Mouse (Mus musculus) kidney, embryonic 16.5 days (tissue): Measurements from ENCODE around the gene Trim72. TPM values are rescaled to one million over a fixed set of nuclear protein-coding genes. Genes with fewer than 3 reads are reported as not detected.

Source experiments
- ATAC-seq: fragments of 200-750 bp; cut with Nextera tagmentation; 2 replicates; pipeline ENCODE4 v1.8.0; 2017; ENCODE audit warnings: moderate TSS enrichment; ENCODE audit not compliant: low FRiP score, low TSS enrichment
- H3K27ac ChIP-seq: fragments of 300-500 bp; sonication (generic); 2 replicates; pipeline ENCODE4 v1.5.1; 2014; ENCODE audit warnings: low read length
- H3K27me3 ChIP-seq: fragments of 300-500 bp; sonication (generic); 2 replicates; pipeline ENCODE4 v1.6.1; 2014; ENCODE audit warnings: low read length, control low read depth, mixed read lengths; ENCODE audit not compliant: insufficient read depth
- H3K36me3 ChIP-seq: fragments of 300-500 bp; sonication (generic); 2 replicates; pipeline ENCODE4 v1.6.1; 2014; ENCODE audit warnings: low read length, control low read depth, mixed read lengths; ENCODE audit not compliant: insufficient read depth
- H3K4me1 ChIP-seq: fragments of 300-500 bp; sonication (generic); 2 replicates; pipeline ENCODE4 v1.6.1; 2014; ENCODE audit warnings: low read length, control low read depth, mixed read lengths; ENCODE audit not compliant: insufficient read depth
- H3K4me2 ChIP-seq: fragments of 300-500 bp; sonication (generic); replicated peaks from 2 replicates; pipeline ENCODE4 v1.6.1; 2014; ENCODE audit warnings: low read depth, low read length
- H3K4me3 ChIP-seq: fragments of 300-500 bp; sonication (generic); 2 replicates; pipeline ENCODE4 v1.5.1; 2014; ENCODE audit warnings: mild to moderate bottlenecking, low read length
- H3K9ac ChIP-seq: fragments of 300-500 bp; sonication (generic); replicated peaks from 2 replicates; pipeline ENCODE4 v1.6.1; 2014; ENCODE audit warnings: low read length
- H3K9me3 ChIP-seq: fragments of 300-500 bp; sonication (generic); 2 replicates; pipeline ENCODE4 v1.6.1; 2016; ENCODE audit warnings: low read length, control low read depth
- WGBS: fragments of 180-500 bp; shearing (Covaris S2); extraction: QIAGEN DNeasy Blood & Tissue Kit; methylation state at CpG from one replicate; pipeline ENCODE4 v1.1.7; 2014; 5-methylcytosine and 5-hydroxymethylcytosine counted together
- polyA plus RNA-seq: library from polyadenylated mRNA; unstranded; fragments of >200 nt; fragmentation: Nextera tagmentation; extraction: Ambion mirVana; gene quantifications from 2 replicates; pipeline ENCODE4 v1.2.1, GENCODE M21; 2015

Trim72 gene
- polyA plus RNA-seq, 1 experiment from 2014 or later: 0.16 TPM

DNA sequence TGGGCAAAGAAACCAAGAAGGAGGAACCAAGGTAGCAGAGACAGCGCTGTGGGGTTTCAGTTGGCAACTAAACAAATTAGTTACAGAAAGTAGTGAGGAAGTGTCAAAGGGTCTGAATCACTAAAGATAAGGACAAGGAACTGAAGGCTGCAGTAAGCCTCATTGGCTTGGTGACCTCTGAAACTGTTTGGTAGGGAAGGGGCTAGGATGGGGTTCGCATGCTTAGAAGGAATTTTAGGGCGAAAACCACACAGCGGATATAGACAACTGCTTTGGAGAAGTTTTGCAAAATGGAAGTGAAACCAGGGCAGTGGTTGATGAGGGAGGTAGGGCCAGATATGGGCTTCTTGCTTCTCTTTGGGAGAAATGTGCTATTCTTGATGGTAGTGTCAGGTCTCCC is 45.1 kb downstream of the Trim72 start:
- Histone ChIP-seq H3K4me1 (no peaks in the 10 kb centered on the region), H3K27ac (no peak overlapping the region)
- WGBS: 95% methylated on average over 4 of the region's 4 CpGs

DNA sequence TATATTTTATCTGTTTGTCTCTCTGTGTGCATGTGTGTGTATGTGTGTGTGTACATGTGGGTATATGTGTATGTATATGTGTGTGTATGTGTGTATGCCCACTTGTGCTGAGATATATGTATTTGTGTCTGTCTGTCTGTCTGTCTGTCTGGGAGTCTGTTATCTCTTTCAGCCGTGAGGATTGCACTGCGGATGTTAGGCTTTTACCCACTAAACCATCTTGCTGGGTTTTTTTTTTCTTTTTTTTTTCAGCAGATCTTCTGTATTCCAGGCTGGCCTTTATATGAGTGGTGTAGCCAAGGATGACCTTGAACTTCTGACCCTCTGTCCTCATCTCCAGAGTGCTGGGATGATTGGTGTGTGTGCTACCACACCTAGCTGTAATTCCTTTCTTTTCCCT is 45.5 kb downstream of the Trim72 start:
- Histone ChIP-seq H3K27ac (no peak overlapping the region), H3K4me3 (no peak overlapping the region), H3K9me3 (no peaks in the 10 kb centered on the region), H3K36me3 (no peaks in the 10 kb centered on the region), H3K9ac (no peak overlapping the region), H3K4me2 (no peak overlapping the region), H3K27me3 (no peaks in the 10 kb centered on the region), H3K4me1 (no peaks in the 10 kb centered on the region)
- ATAC-seq: no peak
- WGBS: 88% methylated on average over 2 of the region's 2 CpGs

More for the DNA sequence above, 45.1 kb downstream of the Trim72 start:
- no peaks in the 10 kb centered on the region for H3K27me3 ChIP-seq
- H3K9me3 ChIP-seq: no peaks in the 10 kb centered on the region
- no peak overlapping the region for H3K4me2 ChIP-seq
- no peak for ATAC-seq
- H3K4me3 ChIP-seq: no peak overlapping the region
- no peak overlapping the region for H3K9ac ChIP-seq
- no peaks in the 10 kb centered on the region for H3K36me3 ChIP-seq

DNA sequence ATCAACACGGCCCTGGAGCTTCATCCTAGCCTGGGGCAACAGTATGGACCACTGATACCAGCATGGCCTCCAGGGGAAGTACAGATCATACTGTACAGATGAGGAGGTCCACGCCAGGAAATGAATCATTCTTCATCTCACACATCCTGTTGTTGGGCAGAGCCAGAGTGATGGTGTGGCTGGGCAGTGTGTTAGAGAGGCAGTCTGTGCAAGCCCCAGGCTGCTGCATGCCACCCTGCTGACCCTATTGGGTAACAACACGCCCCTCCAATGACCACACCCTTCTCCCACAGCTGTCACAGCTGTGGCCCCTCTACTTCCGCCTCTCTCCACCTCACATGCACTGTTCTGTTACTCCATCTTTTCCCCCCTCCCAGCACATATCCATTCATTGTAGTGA is 47.0 kb downstream of the Trim72 start:
- no peaks in the 10 kb centered on the region for H3K9me3 ChIP-seq
- no peak overlapping the region for H3K4me2 ChIP-seq
- WGBS: 46% methylated on average over 4 of the region's 4 CpGs
- H3K27me3 ChIP-seq: no peaks in the 10 kb centered on the region
- peak; percentile 54; the same call in 1 of the 2 replicates for ATAC-seq
- no peaks in the 10 kb centered on the region for H3K36me3 ChIP-seq
- H3K4me3 ChIP-seq: no peak overlapping the region
- H3K27ac ChIP-seq: no peak overlapping the region
- no peak overlapping the region for H3K9ac ChIP-seq
- no peaks in the 10 kb centered on the region for H3K4me1 ChIP-seq

DNA sequence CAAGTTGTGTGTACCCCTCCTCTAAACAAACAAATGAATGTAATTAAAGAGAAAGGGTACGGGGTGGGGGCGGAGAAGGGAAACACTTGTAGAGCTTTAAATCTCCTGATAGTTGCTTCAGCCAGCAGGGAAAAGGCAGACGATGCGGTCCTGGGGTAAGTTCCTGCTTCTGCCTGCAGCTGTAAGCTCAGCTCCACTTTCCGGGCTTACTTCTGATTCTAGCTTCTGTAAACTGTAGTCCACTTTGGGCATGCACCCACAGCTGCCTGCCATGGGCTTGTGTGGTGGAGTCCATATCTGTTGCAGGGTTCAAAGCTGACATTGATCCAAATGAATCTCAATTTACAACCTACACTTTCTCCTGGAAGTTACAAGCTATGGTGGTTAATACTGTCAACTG is 49.3 kb downstream of the Trim72 start:
- ATAC-seq: no peak
- H3K4me1 ChIP-seq: no peaks in the 10 kb centered on the region
- 46% methylated on average over 5 of the region's 5 CpGs for WGBS

DNA sequence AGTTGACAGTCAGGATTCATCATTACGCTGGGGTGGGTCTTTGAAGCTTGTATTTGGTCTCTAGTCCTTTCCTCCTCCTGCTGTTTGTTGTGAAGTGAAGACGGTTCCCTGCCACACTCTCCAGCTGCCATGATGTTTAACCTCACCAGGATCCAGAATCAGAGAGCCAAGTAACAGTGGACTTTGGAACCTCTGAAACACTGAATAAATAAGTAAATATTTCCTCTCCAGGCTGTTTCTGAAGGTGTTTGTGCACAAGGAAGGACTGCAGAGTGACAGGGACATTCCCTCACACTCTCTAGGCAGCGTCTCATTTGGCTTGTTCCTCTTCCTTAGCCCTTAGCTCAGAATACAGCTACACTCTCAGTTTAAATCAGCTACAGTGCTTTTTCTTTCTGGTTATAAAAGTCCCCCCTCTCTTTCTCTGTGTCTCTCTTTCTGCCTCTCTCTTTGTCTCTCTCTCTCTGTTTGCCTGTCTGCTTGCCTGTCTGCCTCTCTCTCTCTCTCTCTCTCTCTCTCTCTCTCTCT is 53.2 kb downstream of the Trim72 start:
- no peaks in the 10 kb centered on the region for H3K36me3 ChIP-seq
- no peak overlapping the region for H3K27ac ChIP-seq
- H3K4me1 ChIP-seq: no peaks in the 10 kb centered on the region
- H3K4me3 ChIP-seq: no peak overlapping the region
- no peak for ATAC-seq
- H3K4me2 ChIP-seq: no peak overlapping the region
- WGBS: 73% methylated on average over 3 of the region's 3 CpGs
- H3K9me3 ChIP-seq: no peaks in the 10 kb centered on the region
- no peak overlapping the region for H3K9ac ChIP-seq
- no peaks in the 10 kb centered on the region for H3K27me3 ChIP-seq

More for the DNA sequence above, 49.3 kb downstream of the Trim72 start:
- H3K27ac ChIP-seq: no peak overlapping the region
- no peak overlapping the region for H3K4me2 ChIP-seq
- H3K4me3 ChIP-seq: no peak overlapping the region
- no peaks in the 10 kb centered on the region for H3K36me3 ChIP-seq
- H3K9me3 ChIP-seq: no peaks in the 10 kb centered on the region
- H3K27me3 ChIP-seq: no peaks in the 10 kb centered on the region
- H3K9ac ChIP-seq: no peak overlapping the region

DNA sequence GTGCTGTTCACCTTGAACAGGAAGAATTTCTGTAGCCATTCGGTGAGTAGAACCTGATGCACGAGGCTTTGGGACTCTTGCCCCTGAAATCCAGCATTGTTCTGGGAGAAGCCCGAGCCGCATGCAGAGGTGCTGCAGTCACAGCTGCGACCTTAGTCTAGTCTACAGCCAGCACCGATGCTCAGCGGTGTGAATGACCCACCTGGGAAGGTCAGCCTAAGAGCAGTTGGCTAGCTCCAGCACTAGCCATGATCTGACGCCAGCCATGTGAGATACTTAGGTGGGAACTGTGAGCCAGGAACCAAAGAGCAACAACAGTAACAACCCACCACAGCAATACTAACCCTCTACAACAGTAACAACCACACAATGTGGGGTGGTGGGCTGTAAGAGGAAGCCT is 54.1 kb downstream of the Trim72 start:
- no peaks in the 10 kb centered on the region for H3K4me1 ChIP-seq
- H3K27me3 ChIP-seq: no peaks in the 10 kb centered on the region
- WGBS: 71% methylated on average over 8 of the region's 8 CpGs
- no peak overlapping the region for H3K27ac ChIP-seq
- H3K9ac ChIP-seq: no peak overlapping the region
- no peak overlapping the region for H3K4me3 ChIP-seq
- H3K4me2 ChIP-seq: no peak overlapping the region
- H3K36me3 ChIP-seq: no peaks in the 10 kb centered on the region
- no peak for ATAC-seq
- H3K9me3 ChIP-seq: no peaks in the 10 kb centered on the region

DNA sequence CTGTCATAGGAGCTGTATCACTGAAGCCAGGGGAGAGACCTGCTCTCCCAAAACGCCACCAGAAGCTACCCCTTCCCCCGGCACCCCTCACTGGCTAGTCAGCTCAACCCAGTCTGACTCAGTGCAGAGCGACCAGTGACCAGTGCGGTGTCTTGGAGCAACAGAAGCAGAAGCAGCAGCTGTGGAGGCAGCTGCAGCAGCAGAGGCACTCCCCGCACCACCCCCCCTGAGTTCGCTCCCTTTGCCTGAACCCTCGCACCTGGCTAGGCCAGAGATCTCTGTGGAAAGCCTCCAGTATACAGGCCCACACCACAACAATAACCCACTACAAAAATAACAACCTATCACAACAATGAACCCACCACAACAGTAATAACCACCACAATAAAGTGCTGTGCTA is 54.8 kb downstream of the Trim72 start:
- H3K27ac ChIP-seq: no peak overlapping the region
- H3K9me3 ChIP-seq: no peaks in the 10 kb centered on the region
- no peak for ATAC-seq
- H3K27me3 ChIP-seq: no peaks in the 10 kb centered on the region
- WGBS: 71% methylated on average over 7 of the region's 7 CpGs
- H3K36me3 ChIP-seq: no peaks in the 10 kb centered on the region
- H3K9ac ChIP-seq: no peak overlapping the region
- H3K4me3 ChIP-seq: no peak overlapping the region
- H3K4me1 ChIP-seq: no peaks in the 10 kb centered on the region
- H3K4me2 ChIP-seq: no peak overlapping the region

DNA sequence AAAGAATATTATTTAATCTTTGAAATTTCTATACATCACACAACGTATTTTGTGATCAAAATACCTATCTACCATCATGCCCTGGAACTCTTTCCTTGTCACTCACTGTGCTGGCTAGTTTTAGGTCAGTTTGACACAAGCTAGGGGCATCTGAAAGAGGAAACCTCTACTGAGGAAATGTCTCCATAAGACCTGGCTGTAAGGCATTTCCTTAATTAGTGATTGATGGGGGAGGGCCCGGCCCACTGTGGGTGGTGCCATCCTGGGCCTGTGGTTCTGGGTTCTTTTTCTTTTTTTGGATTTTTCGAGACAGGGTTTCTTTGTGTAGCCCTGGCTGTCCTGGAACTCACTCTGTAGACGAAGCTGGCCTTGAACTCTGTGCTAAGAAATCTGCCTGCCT is 55.3 kb downstream of the Trim72 start:
- Histone ChIP-seq H3K36me3 (no peaks in the 10 kb centered on the region), H3K4me1 (no peaks in the 10 kb centered on the region), H3K27me3 (no peaks in the 10 kb centered on the region), H3K27ac (no peak overlapping the region), H3K4me2 (no peak overlapping the region), H3K4me3 (no peak overlapping the region), H3K9ac (no peak overlapping the region), H3K9me3 (no peaks in the 10 kb centered on the region)
- WGBS: 83% methylated on average over 4 of the region's 4 CpGs
- no peak for ATAC-seq

Other genes with a start within 250 kb of the Trim72 start
- 31.2 and 34.8 TPM in 2 replicates for gene Orai3, start 234.1 kb upstream of the Trim72 start, polyA plus RNA-seq
- gene Setd1a, start 227.3 kb upstream of the Trim72 start, polyA plus RNA-seq: 18.9 and 19.4 TPM in 2 replicates
- not detected in 2 replicates for gene Gm49388, start 218.3 kb upstream of the Trim72 start, polyA plus RNA-seq
- 28.2 and 33.2 TPM in 2 replicates for gene Hsd3b7, start 203.3 kb upstream of the Trim72 start, polyA plus RNA-seq
- 44.6 and 48.0 TPM in 2 replicates for gene Stx4a, start 179.7 kb upstream of the Trim72 start, polyA plus RNA-seq
- 3.6 and 4.4 TPM in 2 replicates for gene Stx1b, start 179.4 kb upstream of the Trim72 start, polyA plus RNA-seq
- 13.0 and 15.7 TPM in 2 replicates for gene Zfp646, start 127.7 kb upstream of the Trim72 start, polyA plus RNA-seq
- 21.0 and 25.6 TPM in 2 replicates for gene Zfp668, start 127.1 kb upstream of the Trim72 start, polyA plus RNA-seq
- gene Prss53, start 113.0 kb upstream of the Trim72 start, polyA plus RNA-seq: 5.9 and 6.5 TPM in 2 replicates
- not detected in 2 replicates for gene Gm21974, start 108.5 kb upstream of the Trim72 start, polyA plus RNA-seq
- 163 and 168 TPM in 2 replicates for gene Vkorc1, start 108.3 kb upstream of the Trim72 start, polyA plus RNA-seq
- 155 and 156 TPM in 2 replicates for gene Bckdk, start 99.9 kb upstream of the Trim72 start, polyA plus RNA-seq
- 42.7 and 44.4 TPM in 2 replicates for gene Kat8, start 91.4 kb upstream of the Trim72 start, polyA plus RNA-seq
- 93.2 and 98.7 TPM in 2 replicates for gene Prss8, start 73.8 kb upstream of the Trim72 start, polyA plus RNA-seq
- gene Prss36, start 57.2 kb upstream of the Trim72 start, polyA plus RNA-seq: 15.2 TPM in 2 replicates
- 359 and 373 TPM in 2 replicates for gene Fus, start 36.5 kb upstream of the Trim72 start, polyA plus RNA-seq
- gene Pycard, start 10.1 kb upstream of the Trim72 start, polyA plus RNA-seq: 60.1 and 61.8 TPM in 2 replicates
- gene Itgam, start 58.7 kb downstream of the Trim72 start, polyA plus RNA-seq: 0.80 and 1.0 TPM in 2 replicates
- not detected in 2 replicates for gene Gm49368, start 58.7 kb downstream of the Trim72 start, polyA plus RNA-seq
- gene Itgax, start 125.6 kb downstream of the Trim72 start, polyA plus RNA-seq: 0.06 TPM in 2 replicates
- not detected in 2 replicates for gene Itgad, start 150.4 kb downstream of the Trim72 start, polyA plus RNA-seq
- gene Cox6a2, start 202.4 kb downstream of the Trim72 start, polyA plus RNA-seq: 1.7 and 3.0 TPM in 2 replicates
- 19.7 and 21.7 TPM in 2 replicates for gene Armc5, start 233.4 kb downstream of the Trim72 start, polyA plus RNA-seq
- 8.7 and 8.8 TPM in 2 replicates for gene 9130023H24Rik, start 234.1 kb downstream of the Trim72 start, polyA plus RNA-seq
- gene Tgfb1i1, start 242.9 kb downstream of the Trim72 start, polyA plus RNA-seq: 104 and 111 TPM in 2 replicates